Mouse (Mus musculus): ENCODE data around the gene Armh2.

Armh2 gene

GRCm38 (mm10) chr13:24741028-24741427 lies at the start of gene Armh2:
Gene Armh2, plus strand, starts transcription at chr13:24741232.
- no peak for DNase-seq

- no peak for DNase-seq
Measured at GRCm38 (mm10) chr13:24693312-24693711, 47.7 kb upstream of the Armh2 start.

- no peak for DNase-seq
Measured at GRCm38 (mm10) chr13:24698746-24699145, 42.3 kb upstream of the Armh2 start.

- DNase-seq = no peak
Measured at GRCm38 (mm10) chr13:24702128-24702527, 38.9 kb upstream of the Armh2 start.

GRCm38 (mm10) chr13:24709656-24710396 lies 31.2 kb upstream of the Armh2 start:
- peak in 1 of 2 experiments; percentile 54 for DNase-seq

GRCm38 (mm10) chr13:24710968-24711367 lies 30.1 kb upstream of the Armh2 start:
- no peak for DNase-seq

- DNase-seq = no peak
Measured at GRCm38 (mm10) chr13:24712581-24713130, 28.4 kb upstream of the Armh2 start.

GRCm38 (mm10) chr13:24713434-24714000 lies 27.5 kb upstream of the Armh2 start:
- DNase-seq = peak; percentile 62

GRCm38 (mm10) chr13:24714360-24714885 lies 26.6 kb upstream of the Armh2 start:
- no peak for DNase-seq

- DNase-seq = no peak
Measured at GRCm38 (mm10) chr13:24715601-24716000, 25.4 kb upstream of the Armh2 start.

- no peak for DNase-seq
Measured at GRCm38 (mm10) chr13:24716441-24716840, 24.6 kb upstream of the Armh2 start.

GRCm38 (mm10) chr13:24717677-24718076 lies 23.4 kb upstream of the Armh2 start:
- no peak for DNase-seq

GRCm38 (mm10) chr13:24721502-24721901 lies 19.5 kb upstream of the Armh2 start:
- DNase-seq = no peak

- no peak for DNase-seq
Measured at GRCm38 (mm10) chr13:24723699-24724394, 17.2 kb upstream of the Armh2 start.

- no peak for DNase-seq
Measured at GRCm38 (mm10) chr13:24724395-24724759, 16.7 kb upstream of the Armh2 start.

GRCm38 (mm10) chr13:24729128-24729527 lies 11.9 kb upstream of the Armh2 start:
- no peak for DNase-seq

- no peak for DNase-seq
Measured at GRCm38 (mm10) chr13:24734502-24734901, 6.5 kb upstream of the Armh2 start.

GRCm38 (mm10) chr13:24735608-24736131 lies 5.4 kb upstream of the Armh2 start:
- DNase-seq = no peak

- no peak for DNase-seq
Measured at GRCm38 (mm10) chr13:24747823-24748222, 6.8 kb downstream of the Armh2 start.

GRCm38 (mm10) chr13:24750807-24751206 lies 9.8 kb downstream of the Armh2 start:
- no peak for DNase-seq

- no peak for DNase-seq
Measured at GRCm38 (mm10) chr13:24751396-24751795, 10.4 kb downstream of the Armh2 start.

- DNase-seq = no peak
Measured at GRCm38 (mm10) chr13:24756756-24757155, 15.7 kb downstream of the Armh2 start.

All from thymus, adult 18-20 months (tissue).